Mouse (Mus musculus): ENCODE results near the gene Tnfrsf13c.

GRCm38 (mm10) chr15:82247131-82247776 is 23.1 kb upstream of the Tnfrsf13c start:
- TF ChIP-seq CTCF (IDR thresholded peaks at IDR 0.05; ENCODE audit: insufficient read depth, low read depth, low read length) (no peak), POLR2A (IDR thresholded peaks at IDR 0.05; ENCODE audit: insufficient read depth, low read depth, low read length) (no peak)
